Mouse (Mus musculus) bone marrow, adult 2 months (tissue): ENCODE measurements at regions not wholly inside any gene's neighbourhood (a gene's known extent, or its start where the extent isn't known, plus 50 kb on each side); places are given as distances from the start of the nearest gene placed in this dataset.

Experiments used
- CTCF ChIP-seq: fragments of 200-500 bp; IDR thresholded peaks from 2 replicates; pipeline ENCODE4 v1.5.1; 2011; ENCODE audit warnings: low read length, control low read depth; ENCODE audit not compliant: control insufficient read depth, insufficient read depth
- POLR2A ChIP-seq: fragments of 200-500 bp; IDR thresholded peaks from 2 replicates; pipeline ENCODE4 v1.6.1; 2011; ENCODE audit warnings: low read depth, mild to moderate bottlenecking, control low read depth, low read length, borderline replicate concordance; ENCODE audit not compliant: control insufficient read depth

- TF ChIP-seq CTCF (no peak), POLR2A (no peak)
Observed at GRCm38 (mm10) chr10:19448838-19449559, 92.7 kb downstream of the Olig3 start.
